Mouse (Mus musculus) gonadal fat pad, adult 2 months (tissue): ENCODE results near the gene Cabp7. TPM values are rescaled to one million over a fixed set of nuclear protein-coding genes. Genes with fewer than 3 reads are reported as not detected.
"Not testable (repeated sequence)": the region's sequence is repeated elsewhere in the genome, so short reads cannot be mapped to it uniquely, and the experiment has no call there.

Experiments used
- DNase-seq: peaks from one replicate; pipeline ENCODE4 v3.0.0-alpha.2; 2012; ENCODE audit warnings: low read depth
- polyA plus RNA-seq: library from polyadenylated mRNA; depleted of rRNA; stranded (reverse); fragments of >200 nt; gene quantifications from 2 replicates; pipeline ENCODE4 v1.2.3, GENCODE M21; 2012

Cabp7 gene
- polyA plus RNA-seq, 1 experiment, result 0.07 TPM

GRCm38 (mm10) chr11:4747285-4747684, 707 bp upstream of the Cabp7 start:
- no peak for DNase-seq

DNA sequence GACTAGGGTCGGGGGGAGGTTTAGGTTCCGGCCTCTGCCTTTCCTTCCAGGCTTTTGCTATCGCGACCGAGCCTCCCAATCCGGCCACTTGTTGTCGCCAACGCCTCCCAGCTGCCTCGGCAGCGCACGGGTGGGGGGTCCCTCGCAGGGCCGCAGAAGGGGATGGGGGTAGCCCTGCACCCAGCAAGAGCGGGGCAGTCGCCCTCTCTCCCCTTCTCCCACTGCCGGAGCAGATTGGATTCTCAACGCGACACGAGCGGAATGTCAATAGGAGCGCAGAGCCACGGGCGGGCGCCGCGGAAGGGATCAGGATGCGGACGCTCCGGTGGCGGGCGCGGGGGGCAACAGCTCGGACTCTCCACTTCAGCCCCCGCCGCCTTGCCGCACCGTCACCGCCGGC, 609 bp downstream of the Cabp7 start:
- no peak for DNase-seq

- no peak for DNase-seq
Measured at GRCm38 (mm10) chr11:4744691-4745090, 1.9 kb downstream of the Cabp7 start.

DNA sequence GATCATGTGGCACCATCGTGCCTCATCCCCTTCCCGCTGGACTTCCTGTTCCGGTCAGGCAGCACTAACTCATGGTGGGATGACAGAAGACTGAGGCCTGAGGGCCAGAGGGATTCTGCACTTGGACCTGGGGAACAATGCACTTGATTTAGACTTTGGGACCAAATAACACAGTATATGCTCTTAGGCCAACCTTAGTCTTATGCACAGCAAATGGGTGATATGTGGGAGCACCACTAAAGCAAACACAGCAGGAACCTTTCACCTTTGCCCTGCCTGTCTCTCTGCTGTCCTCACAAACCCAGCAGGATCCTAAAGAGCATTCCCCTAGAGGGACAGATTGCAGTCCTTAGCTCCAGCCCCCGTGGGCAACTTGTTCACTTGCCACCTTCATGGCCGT, 5.8 kb downstream of the Cabp7 start:
- no peak for DNase-seq

GRCm38 (mm10) chr11:4738719-4739118, 7.9 kb downstream of the Cabp7 start:
- no peak for DNase-seq

- no peak for DNase-seq
Measured at GRCm38 (mm10) chr11:4737682-4738081, 8.9 kb downstream of the Cabp7 start.

GRCm38 (mm10) chr11:4736355-4736754, 10.2 kb downstream of the Cabp7 start:
- no peak for DNase-seq

- no peak for DNase-seq
Measured at GRCm38 (mm10) chr11:4734179-4734578, 12.4 kb downstream of the Cabp7 start.

GRCm38 (mm10) chr11:4731781-4732180, 14.8 kb downstream of the Cabp7 start:
- no peak for DNase-seq

DNA sequence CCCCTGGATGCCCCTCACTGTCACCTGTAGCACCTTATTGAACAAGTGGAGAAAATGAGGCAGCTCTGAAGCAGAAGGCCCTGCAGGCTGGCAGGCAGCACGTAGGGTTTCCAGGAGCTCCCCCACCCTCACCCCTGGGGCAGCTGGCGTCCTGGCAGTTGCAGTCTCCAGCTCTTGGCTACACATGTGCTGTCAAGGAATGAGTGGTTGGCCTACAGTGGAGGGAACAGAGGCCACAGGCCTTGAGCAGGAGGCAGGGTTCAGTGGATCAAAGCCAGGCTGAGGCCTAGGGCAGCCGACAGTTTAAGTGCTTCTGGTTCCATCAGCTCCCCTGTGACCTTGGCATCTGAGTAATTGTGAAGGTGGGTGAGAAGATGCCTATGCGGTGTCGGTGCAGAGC, 15.7 kb downstream of the Cabp7 start:
- no peak for DNase-seq

DNA sequence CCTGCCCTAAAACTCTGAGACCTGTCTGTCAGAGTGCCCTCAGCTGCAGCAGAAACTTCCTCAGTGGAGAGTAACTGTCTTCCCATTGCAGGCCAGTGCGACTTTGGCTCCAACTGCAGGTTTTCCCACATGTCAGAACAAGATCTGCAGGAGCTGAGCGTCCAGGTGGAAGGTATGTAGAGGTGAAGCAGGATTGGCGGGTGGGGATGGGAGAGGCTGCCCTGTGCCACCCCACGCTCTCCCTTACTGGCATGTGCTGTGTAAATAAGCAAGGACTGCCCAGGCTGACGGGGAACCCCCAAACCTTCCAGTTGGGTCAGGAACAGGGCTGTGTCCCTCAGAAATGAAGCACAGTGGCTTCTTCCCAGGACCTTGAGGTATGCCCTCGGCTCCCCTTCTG, 16.5 kb downstream of the Cabp7 start:
- peak; percentile 82 for DNase-seq

- peak; percentile 96 for DNase-seq
Measured at GRCm38 (mm10) chr11:4729603-4730002, 17.0 kb downstream of the Cabp7 start.

GRCm38 (mm10) chr11:4721728-4722127, 24.9 kb downstream of the Cabp7 start:
- no peak for DNase-seq

- DNase-seq, result no peak
Measured at GRCm38 (mm10) chr11:4720900-4721580, 25.5 kb downstream of the Cabp7 start.

DNA sequence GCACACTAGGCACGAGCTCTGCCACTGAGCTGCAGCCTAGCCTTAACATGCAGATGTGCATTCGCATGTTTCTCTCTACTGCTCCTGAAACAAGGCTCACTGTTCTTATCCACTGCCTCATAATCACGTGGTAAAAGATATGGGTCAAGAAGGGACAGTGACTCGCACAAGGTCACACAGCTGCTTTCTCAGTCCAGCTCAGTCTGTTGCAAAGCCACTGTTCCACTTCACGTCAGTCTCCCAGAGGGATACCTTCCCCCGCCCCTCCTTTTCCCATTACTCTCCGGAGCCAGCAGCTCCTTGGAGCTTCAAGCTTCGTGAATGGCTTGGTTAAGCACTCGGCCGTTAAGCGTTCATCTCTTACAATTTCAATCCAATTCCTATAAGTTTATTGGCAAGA, 26.2 kb downstream of the Cabp7 start:
- no peak for DNase-seq

GRCm38 (mm10) chr11:4719961-4720360, 26.6 kb downstream of the Cabp7 start:
- DNase-seq, result no peak

DNA sequence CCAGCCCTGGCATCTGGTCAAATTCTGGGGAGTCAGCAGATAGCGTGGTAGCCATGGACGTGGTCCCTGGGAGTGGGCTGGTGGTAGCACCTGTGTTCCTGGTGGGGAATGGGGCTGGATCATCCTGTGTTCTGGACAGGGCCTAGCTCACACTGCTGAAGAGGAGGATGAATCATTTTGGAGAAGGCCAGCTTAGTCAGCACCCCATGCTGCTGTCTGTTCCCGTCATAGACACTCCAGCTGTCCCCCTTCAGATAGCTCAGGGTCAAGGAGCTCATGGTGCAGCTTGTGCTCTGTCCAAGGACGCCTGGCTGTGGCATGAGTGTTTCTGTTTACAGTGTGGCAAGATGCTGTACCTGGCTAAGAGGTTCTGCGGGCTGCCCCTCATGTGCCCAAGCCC, 28.0 kb downstream of the Cabp7 start:
- DNase-seq, result no peak

- no peak for DNase-seq
Measured at GRCm38 (mm10) chr11:4716530-4717236, 29.9 kb downstream of the Cabp7 start.

DNA sequence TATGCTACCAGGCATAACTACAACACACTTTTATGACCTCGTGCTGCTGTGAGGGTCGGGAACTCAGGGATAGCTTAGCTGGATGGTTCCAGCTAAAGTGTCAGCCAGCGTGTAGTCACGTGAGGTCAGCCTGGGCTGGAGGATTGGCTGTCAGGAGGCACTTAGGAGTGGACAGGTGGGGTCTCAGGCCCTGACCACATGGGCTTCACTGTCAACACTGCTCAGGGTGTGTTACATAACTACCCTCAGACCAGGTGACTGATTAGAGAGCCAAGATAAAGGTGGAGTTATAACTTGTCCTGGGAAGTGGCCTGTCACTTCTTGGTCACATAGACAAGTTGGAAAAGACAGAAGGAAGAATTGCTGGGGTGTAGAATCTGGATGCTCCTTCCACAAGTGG, 31.0 kb downstream of the Cabp7 start:
- DNase-seq, result no peak

DNA sequence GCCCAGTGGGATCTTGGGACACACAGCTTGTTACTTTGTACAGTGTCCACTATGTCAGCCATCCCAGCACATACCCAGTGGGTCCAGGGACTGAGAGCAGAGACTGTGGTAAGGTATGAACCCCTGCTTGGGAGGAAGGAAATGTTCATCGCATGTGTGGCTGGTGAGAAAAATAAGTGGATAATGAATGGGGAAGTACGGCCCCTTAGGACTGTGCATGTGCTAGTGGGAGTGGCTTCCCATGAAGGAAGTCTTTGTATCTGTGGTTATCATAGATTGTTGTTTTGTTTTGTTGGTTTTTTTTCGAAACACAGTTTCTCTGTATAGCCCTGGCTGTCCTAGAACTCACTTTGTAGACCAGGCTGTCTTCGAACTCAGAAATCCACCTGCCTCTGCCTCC, 31.9 kb downstream of the Cabp7 start:
- DNase-seq, result no peak

DNA sequence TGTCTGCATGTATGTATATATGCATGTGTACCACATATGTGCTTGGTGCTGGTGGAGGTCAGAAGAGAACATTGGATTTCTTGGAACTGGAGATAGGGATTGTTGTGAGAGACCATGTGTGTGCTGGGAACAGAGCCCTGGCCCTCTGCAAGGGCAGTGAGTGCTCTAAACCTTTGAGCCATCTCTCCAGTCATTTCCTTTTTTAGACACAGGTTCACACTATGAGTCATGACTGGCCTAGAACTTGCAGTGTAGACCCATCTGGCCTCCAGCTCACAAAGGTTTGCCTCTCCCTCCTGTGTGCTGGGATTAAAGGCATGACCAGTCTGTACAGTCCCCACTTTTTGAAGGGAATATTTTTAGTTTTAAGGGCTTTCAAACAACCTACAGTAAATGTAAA, 33.8 kb downstream of the Cabp7 start:
- DNase-seq, result no peak

DNA sequence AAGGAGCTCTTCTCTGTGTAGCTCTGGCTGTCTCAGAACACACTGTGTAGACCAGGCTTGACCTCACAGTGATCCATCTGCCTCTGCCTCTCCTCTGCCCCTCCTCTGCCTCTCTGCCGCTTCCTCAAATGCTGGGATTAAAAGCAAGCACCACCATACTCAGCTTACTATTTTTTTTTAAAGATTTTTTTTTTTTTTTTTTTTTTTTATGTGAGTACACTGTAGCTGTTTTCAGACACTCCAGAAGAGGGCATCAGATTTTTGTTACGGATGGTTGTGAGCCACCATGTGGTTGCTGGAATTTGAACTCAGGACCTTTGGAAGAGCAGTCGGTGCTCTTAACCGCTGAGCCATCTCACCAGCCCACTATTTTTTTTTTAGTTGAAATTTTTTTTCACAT, 36.4 kb downstream of the Cabp7 start:
- DNase-seq, result not testable (repeated sequence)

GRCm38 (mm10) chr11:4705178-4705577, 41.4 kb downstream of the Cabp7 start:
- DNase-seq, result no peak
